ENCODE assay signal across 18 mouse cellular contexts in genomic region chr13:81176071-81176470, GRCm38 (mm10).
DNase-seq lines count a peak whose midpoint lies in the region; ATAC-seq and TF ChIP-seq lines count a peak whose summit lies in the region.
"Had no signal": no experiment of that assay in that cellular context is flagged by ENCODE, and none has a peak within 500 bp of the region (broad histone marks: within the 10 kb centered on the region; RNA-seq: fewer than 3 reads in every experiment).

No protein-coding gene starts in this region.

- H3K4me1 ChIP-seq in spleen, adult 2 months (ENCODE audit: control insufficient read depth, insufficient read depth, insufficient read length): peaks cover 6% of the 10 kb centered on the region; the same call in 1 of the 2 replicates
- H3K4me1 ChIP-seq: embryonic facial prominence, embryonic 15.5 days; forebrain, embryonic 12.5 days; heart, embryonic 13.5 days; liver, embryonic 13.5 days had no signal

- no peak for TF ChIP-seq POLR2A in spleen, adult 2 months (IDR thresholded peaks at IDR 0.05; ENCODE audit: low read depth, low read length)

- ATAC-seq in CD4-positive, CD25-positive, alpha-beta regulatory T cell, adult 4 months: peak; percentile 98
- ATAC-seq: lung, postnatal 0 days had no signal

- no peak for TF ChIP-seq CTCF in spleen, adult 2 months (IDR thresholded peaks at IDR 0.05; ENCODE audit: extremely low read depth, insufficient read depth, insufficient read length, insufficient replicate concordance)

- no peak overlapping the region for H3K27ac ChIP-seq in spleen, adult 2 months (ENCODE audit: insufficient read depth, low read length)
- H3K27ac ChIP-seq: embryonic facial prominence, embryonic 15.5 days; forebrain, embryonic 12.5 days; heart, embryonic 13.5 days; hindbrain, embryonic 14.5 days; liver, embryonic 13.5 days had no signal

- no peaks in the 10 kb centered on the region for H3K27me3 ChIP-seq in spleen, adult 2 months (ENCODE audit: control insufficient read depth, insufficient read depth, low read length)
- H3K27me3 ChIP-seq: embryonic facial prominence, embryonic 15.5 days; forebrain, embryonic 12.5 days; heart, embryonic 13.5 days; liver, embryonic 13.5 days had no signal

- intact Hi-C loops in gastrocnemius, postnatal 14 days (cut with DNase I; ENCODE audit: low total_unique reads): no loop called here
- intact Hi-C loops in heart, postnatal 25 days (cut with DNase I): no loop called here

- 5% methylated on average over 3 of the region's 3 CpGs for WGBS in spleen, adult 2 months

- H3K4me3 ChIP-seq in spleen, adult 2 months (ENCODE audit: extremely low read depth, insufficient read depth, insufficient read length): no peak overlapping the region
- H3K4me3 ChIP-seq: embryonic facial prominence, embryonic 15.5 days; forebrain, embryonic 12.5 days; heart, embryonic 13.5 days; liver, embryonic 13.5 days had no signal

- no peaks in the 10 kb centered on the region for H3K36me3 ChIP-seq in spleen, adult 2 months (ENCODE audit: control insufficient read depth, insufficient read depth, low read length)
- H3K36me3 ChIP-seq: embryonic facial prominence, embryonic 15.5 days; heart, embryonic 13.5 days; liver, embryonic 13.5 days had no signal

- DNase-seq in 3T3-L1 (ENCODE audit: low read depth, low spot score): peak; percentile 20
- DNase-seq in induced T-regulatory cell, adult 2 months (ENCODE audit: low read depth): peak; percentile 92
- DNase-seq in spleen, adult 2 months (ENCODE audit: low read depth in 1 of 2, low spot score in 2 of 2): peak; percentile 29 to 42
- DNase-seq in gastrocnemius, postnatal 14 days: no peak
- no peak for DNase-seq in left cerebral cortex, adult 11 months (ENCODE audit: low spot score)
- DNase-seq in heart, postnatal 25 days (ENCODE audit: low spot score): no peak
- no peak for DNase-seq in layer of hippocampus, adult 9-10 months (ENCODE audit: low spot score)
- DNase-seq: adrenal gland, postnatal 10 days; cerebellum, postnatal 25 days; kidney, adult 2 months; liver, embryonic 13.5 days; right cerebral cortex, postnatal 4 days had no signal

Comparison
In these comparisons a context has a peak if more than half of its experiments do, and no peak if none do; other contexts are left out.
1. DNase-seq: peak in 3T3-L1 (single experiment), induced T-regulatory cell, adult 2 months (single experiment) and spleen, adult 2 months (2 of 2); none in gastrocnemius, postnatal 14 days (single experiment), left cerebral cortex, adult 11 months (single experiment), heart, postnatal 25 days (single experiment) and layer of hippocampus, adult 9-10 months (single experiment).